8 mouse cellular contexts compared by ENCODE assay signal in genomic region chr11:75630645-75631229, GRCm38 (mm10). TPM values are rescaled to one million over a fixed set of nuclear protein-coding genes. Genes with fewer than 3 reads are reported as not detected.
DNase-seq lines count a peak whose midpoint lies in the region; ATAC-seq and TF ChIP-seq lines count a peak whose summit lies in the region.

Inpp5k (plus strand) TSS chr11:75630988.

- H3K4me1 ChIP-seq in cortical plate, adult 2 months (ENCODE audit: control insufficient read depth, insufficient read depth, low read length) = peaks cover 6% of the 10 kb centered on the region; the same call in 1 of the 2 replicates
- peaks cover 46% of the 10 kb centered on the region for H3K4me1 ChIP-seq in megakaryocyte, embryonic 14.5 days

- no peak within 1 kb of the TSS for H3K27ac ChIP-seq in cortical plate, adult 2 months (ENCODE audit: insufficient read depth, low read length)

- peak; percentile 83 for TF ChIP-seq POLR2A in cortical plate, adult 2 months (IDR thresholded peaks at IDR 0.05; ENCODE audit: extremely low read depth, insufficient read depth, low read length)

- no peaks in the 10 kb centered on the region for H3K9me3 ChIP-seq in megakaryocyte, embryonic 14.5 days

- no peak for TF ChIP-seq CTCF in cortical plate, adult 2 months (IDR thresholded peaks at IDR 0.05; ENCODE audit: extremely low read depth, insufficient read depth, low read length)

- DNase-seq in gastrocnemius, adult 8-10 months (ENCODE audit: low spot score in 2 of 2) = peak; percentile 94 to 96
- DNase-seq in hindlimb bud, embryonic 11.5 days (ENCODE audit: extremely low spot score, low read depth, low spot score) = peak; percentile 86
- peak; percentile 89 to 98 for DNase-seq in left cerebral cortex, adult 8-10 months (ENCODE audit: low spot score in 2 of 2)
- DNase-seq in right cerebral cortex, postnatal 10 days (ENCODE audit: low spot score in 2 of 2) = peak; percentile 97 to 98
- DNase-seq in urinary bladder, postnatal 25 days (ENCODE audit: low spot score) = peak; percentile 88

- peak; percentile 96 for ATAC-seq in activated CD4-positive, CD25-positive, alpha-beta regulatory T cell, adult 4 months

- H3K4me3 ChIP-seq in cortical plate, adult 2 months (ENCODE audit: insufficient read depth, low read length) = peak within 1 kb of the TSS; percentile 73
- H3K4me3 ChIP-seq in megakaryocyte, embryonic 14.5 days (replicated peaks) = peak within 1 kb of the TSS; percentile 98

- no peaks in the 10 kb centered on the region for H3K27me3 ChIP-seq in megakaryocyte, embryonic 14.5 days (replicated peaks)

- H3K36me3 ChIP-seq in megakaryocyte, embryonic 14.5 days (replicated peaks; ENCODE audit: low read length) = peaks cover 72% of the 10 kb centered on the region

RNA-seq across cellular contexts. Expression of gene Inpp5k, which starts in this region (rescaled TPM):
- polyA plus RNA-seq in activated CD4-positive, CD25-positive, alpha-beta regulatory T cell, adult 4 months (2017; shearing (Covaris generic)) = 100 to 1,000 TPM; 109 to 120 TPM
- 66.1 and 68.9 TPM in 2 replicates for polyA plus RNA-seq in cortical plate, adult 2 months (2012; rRNA removed)
- 10 to 100 TPM; 20.2 to 25.3 (median 23.6) TPM for total RNA-seq in gastrocnemius, adult 8-10 months (2022)
- total RNA-seq in left cerebral cortex, adult 8-10 months (2022) = 10 to 100 TPM; 41.3 to 43.5 (median 42.5) TPM
- 38.5 and 43.3 TPM in 2 replicates for polyA plus RNA-seq in megakaryocyte, embryonic 14.5 days (2012; ENCODE audit: insufficient read depth, low replicate concordance)
